Mouse (Mus musculus) brain, embryonic 14.5 days (tissue): ENCODE results near the gene Srsf5. TPM values are rescaled to one million over a fixed set of nuclear protein-coding genes. Genes with fewer than 3 reads are reported as not detected.
A peak's percentile ranks its signal among the peaks of the same experiment; 100 is the strongest.
"Not testable (repeated sequence)": the region's sequence is repeated elsewhere in the genome, so short reads cannot be mapped to it uniquely, and the experiment has no call there.

Source experiments
- DNase-seq: peaks from one replicate; pipeline ENCODE4 v3.0.0-alpha.2; 2011; ENCODE audit warnings: low read depth
- CTCF ChIP-seq: fragments of 200-500 bp; IDR thresholded peaks from 2 replicates; pipeline ENCODE4 v1.5.1; 2012; ENCODE audit warnings: inconsistent platforms, mild to moderate bottlenecking, moderate library complexity, borderline replicate concordance; ENCODE audit not compliant: insufficient read depth, insufficient read length; ENCODE audit errors: extremely low read depth
- POLR2A ChIP-seq: fragments of 200-500 bp; IDR thresholded peaks from 2 replicates; pipeline ENCODE4 v1.6.1; 2012; ENCODE audit warnings: mild to moderate bottlenecking, inconsistent platforms, borderline replicate concordance; ENCODE audit not compliant: poor library complexity, insufficient read depth, insufficient read length, severe bottlenecking; ENCODE audit errors: extremely low read depth
- polyA plus RNA-seq: library from polyadenylated mRNA; depleted of rRNA; stranded (reverse); fragments of >200 nt; gene quantifications from 2 replicates; pipeline ENCODE4 v1.2.3, GENCODE M21; 2012

Srsf5 gene
- polyA plus RNA-seq, 1 experiment = 544 TPM

DNA sequence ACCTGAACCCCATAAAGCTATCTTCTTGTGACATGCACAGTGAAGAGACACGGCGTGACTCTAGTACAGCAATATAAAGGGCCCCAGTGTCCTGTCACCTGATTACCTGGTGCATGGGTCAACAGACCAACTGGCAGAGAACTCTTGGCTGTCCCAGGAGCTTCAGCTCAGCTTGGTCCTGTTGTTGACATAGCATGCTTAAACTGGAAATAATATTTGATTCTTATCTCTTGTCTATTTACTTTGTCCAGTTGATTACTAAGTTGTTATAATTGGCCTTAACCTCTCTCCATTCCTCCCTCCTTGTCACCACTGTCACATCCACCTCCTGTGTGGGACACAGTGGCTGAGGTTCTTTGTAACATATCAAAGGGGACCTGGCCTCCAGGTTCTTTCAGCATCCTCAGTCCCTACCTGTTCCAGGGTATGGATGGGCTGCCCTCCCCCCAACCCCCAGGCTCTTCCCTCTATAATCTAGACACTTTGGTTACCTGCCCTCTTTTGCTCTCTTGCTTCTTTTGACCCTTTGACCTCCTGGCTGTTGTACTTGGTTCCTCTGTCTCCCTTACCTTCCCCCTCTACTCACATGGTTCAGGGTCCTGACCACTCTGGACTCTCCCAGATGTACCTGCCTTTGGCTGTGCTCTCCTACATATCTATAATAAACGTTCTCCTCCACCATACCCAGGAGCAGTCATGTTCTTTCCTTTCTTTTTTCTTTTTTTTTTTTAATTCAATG is 13.7 kb upstream of the Srsf5 start:
- TF ChIP-seq CTCF (no peak), POLR2A (no peak)
- no peak for DNase-seq

- no peak for DNase-seq
- TF ChIP-seq CTCF (no peak), POLR2A (no peak)
Measured at GRCm38 (mm10) chr12:80932865-80933264, 12.4 kb upstream of the Srsf5 start.

- DNase-seq = no peak
- TF ChIP-seq CTCF = no peak
- TF ChIP-seq POLR2A = no peak
Measured at GRCm38 (mm10) chr12:80936751-80937150, 8.6 kb upstream of the Srsf5 start.

- DNase-seq = no peak
- TF ChIP-seq CTCF (no peak), POLR2A (no peak)
Measured at GRCm38 (mm10) chr12:80937331-80938029, 7.8 kb upstream of the Srsf5 start.

GRCm38 (mm10) chr12:80938642-80939041 is 6.7 kb upstream of the Srsf5 start:
- TF ChIP-seq POLR2A (no peak), CTCF (no peak)
- no peak for DNase-seq

DNA sequence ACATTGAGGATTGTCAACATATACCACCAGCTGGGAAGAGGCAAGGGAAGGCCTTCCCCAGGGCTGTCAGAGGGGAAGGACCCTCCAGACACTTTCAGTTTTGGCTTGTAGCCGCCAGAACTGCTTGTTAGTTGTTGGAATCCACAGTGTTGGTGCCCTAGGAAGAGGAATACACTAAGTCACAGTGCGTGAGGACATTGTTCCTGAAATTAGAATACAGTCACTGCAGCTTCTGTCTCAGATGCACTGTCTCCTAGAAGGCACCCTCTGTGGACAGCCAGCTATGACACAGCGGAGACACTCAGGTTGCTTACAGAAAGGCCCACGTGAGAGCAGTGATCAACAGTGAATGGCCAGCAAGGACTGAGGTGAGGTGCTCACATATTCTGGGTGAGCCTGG is 6.1 kb upstream of the Srsf5 start:
- DNase-seq = no peak
- no peak for TF ChIP-seq CTCF
- no peak for TF ChIP-seq POLR2A

DNA sequence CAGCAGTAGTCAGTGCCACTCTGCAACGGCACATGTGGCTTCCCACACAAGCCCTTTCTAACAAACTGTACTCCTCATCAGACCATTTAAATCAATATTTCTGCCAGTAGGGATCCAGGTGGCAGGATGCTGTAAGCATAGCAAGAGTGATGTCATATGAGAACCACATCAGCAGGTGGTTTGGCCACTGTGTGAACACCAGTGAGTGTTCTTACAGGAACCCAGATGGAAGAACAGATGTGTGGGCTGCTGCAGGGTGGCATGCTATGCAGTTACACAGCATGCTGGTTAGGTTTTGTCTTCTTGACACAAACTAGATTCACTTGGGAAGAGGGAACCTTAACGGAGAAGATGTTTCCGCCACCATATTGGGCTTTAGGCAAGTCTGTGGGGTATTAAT is 3.4 kb upstream of the Srsf5 start:
- TF ChIP-seq CTCF (no peak), POLR2A (no peak)
- no peak for DNase-seq

- TF ChIP-seq POLR2A = no peak
- TF ChIP-seq CTCF = no peak
- no peak for DNase-seq
Measured at GRCm38 (mm10) chr12:80943395-80943794, 1.9 kb upstream of the Srsf5 start.

DNA sequence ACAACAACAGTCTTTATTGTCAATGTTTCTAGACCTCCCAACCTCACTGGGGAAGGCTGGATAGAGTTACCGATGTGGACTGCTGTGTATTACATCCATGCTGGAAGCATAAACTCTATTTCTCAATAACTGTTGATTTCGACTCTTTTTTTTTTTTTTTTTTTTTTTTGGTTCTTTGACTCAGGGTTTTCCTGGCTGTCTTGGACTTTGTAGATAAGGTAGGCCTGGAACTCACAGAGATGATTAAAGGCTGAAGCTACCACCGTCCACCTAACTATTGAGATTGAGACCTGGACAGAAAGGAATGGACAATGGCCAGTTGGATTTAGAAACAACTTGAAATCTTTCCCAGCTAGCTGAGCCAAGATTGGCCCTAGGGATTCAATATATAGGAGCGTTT is 1.1 kb upstream of the Srsf5 start:
- no peak for TF ChIP-seq CTCF
- TF ChIP-seq POLR2A = no peak
- DNase-seq = no peak

DNA sequence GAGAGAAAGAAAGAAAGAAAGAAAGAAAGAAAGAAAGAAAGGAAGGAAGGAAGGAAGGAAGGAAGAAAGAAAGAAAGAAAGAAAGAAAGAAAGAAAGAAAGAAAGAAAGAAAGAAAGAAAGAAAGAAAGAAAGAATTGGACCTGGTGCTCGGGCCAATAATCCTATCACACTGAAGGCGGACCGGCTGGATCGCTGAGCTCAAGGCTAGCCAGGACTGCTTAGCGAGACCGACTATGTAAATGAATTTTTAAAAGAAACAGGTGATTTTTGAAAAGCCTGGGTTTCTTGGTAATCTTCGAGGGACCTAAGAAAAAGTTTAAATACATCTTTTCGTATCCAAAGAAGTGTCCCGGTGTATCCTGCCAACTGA is 356 bp upstream of the Srsf5 start:
- DNase-seq = not testable (repeated sequence)

- TF ChIP-seq POLR2A (peak; percentile 57; the same call in 1 of the 2 replicates), CTCF (no peak)
- DNase-seq = peak; percentile 99
Measured at GRCm38 (mm10) chr12:80945996-80946355, 672 bp downstream of the Srsf5 start.

- DNase-seq = no peak
- TF ChIP-seq CTCF (no peak), POLR2A (no peak)
Measured at GRCm38 (mm10) chr12:80948202-80948601, 2.9 kb downstream of the Srsf5 start.

DNA sequence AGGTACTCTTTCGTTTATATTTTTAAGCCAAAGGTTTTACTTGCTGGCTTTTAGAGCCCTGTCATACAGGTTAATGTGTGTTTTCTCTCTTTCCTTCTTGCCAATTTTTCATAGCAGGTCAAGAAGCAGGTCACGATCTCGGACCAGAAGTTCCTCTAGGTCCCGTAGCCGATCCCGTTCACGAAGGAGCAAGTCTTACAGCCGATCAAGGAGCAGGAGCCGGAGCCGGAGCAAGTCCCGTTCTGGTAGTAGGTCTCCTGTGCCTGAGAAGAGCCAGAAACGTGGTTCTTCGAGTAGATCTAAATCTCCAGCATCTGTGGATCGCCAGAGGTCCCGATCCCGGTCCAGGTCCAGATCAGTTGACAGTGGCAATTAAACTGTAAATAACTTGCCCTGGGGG is 4.3 kb downstream of the Srsf5 start:
- not testable (repeated sequence) for DNase-seq

- DNase-seq = no peak
- TF ChIP-seq POLR2A (no peak), CTCF (no peak)
Measured at GRCm38 (mm10) chr12:80951640-80952219, 6.4 kb downstream of the Srsf5 start.
